Mouse (Mus musculus): ENCODE data around the gene Tdpoz4. TPM values are rescaled to one million over a fixed set of nuclear protein-coding genes. Genes with fewer than 3 reads are reported as not detected.
"Not testable (repeated sequence)": the region's sequence is repeated elsewhere in the genome, so short reads cannot be mapped to it uniquely, and the experiment has no call there.

Tdpoz4 gene
- polyA plus RNA-seq (2015; fragmentation: Nextera tagmentation; extraction: Ambion mirVana), result not detected in 2 replicates

- H3K9me3 ChIP-seq (ENCODE audit: low read length); H3K4me2 ChIP-seq (replicated peaks; ENCODE audit: low read depth, low read length); H3K36me3 ChIP-seq (ENCODE audit: insufficient read depth, low read length); ATAC-seq; H3K9ac ChIP-seq (replicated peaks; ENCODE audit: low read depth); H3K4me1 ChIP-seq (ENCODE audit: insufficient read depth, low read depth, low read length); H3K4me3 ChIP-seq (ENCODE audit: low read depth, low read length); H3K27ac ChIP-seq (ENCODE audit: low read length); H3K27me3 ChIP-seq (replicated peaks; ENCODE audit: insufficient read depth, low read length); DNase-seq (ENCODE audit: low spot score): not testable (repeated sequence)
Observed at GRCm38 (mm10) chr3:93796098-93796497, at the start of gene Tdpoz4. Tdpoz4 (plus strand) TSS chr3:93796398.

GRCm38 (mm10) chr3:93754022-93754421, 42.2 kb upstream of the Tdpoz4 start:
- not testable (repeated sequence) for H3K9ac ChIP-seq (replicated peaks; ENCODE audit: low read depth); ATAC-seq; H3K4me3 ChIP-seq (ENCODE audit: low read depth, low read length); H3K9me3 ChIP-seq (ENCODE audit: low read length); H3K27me3 ChIP-seq (replicated peaks; ENCODE audit: insufficient read depth, low read length); H3K4me2 ChIP-seq (replicated peaks; ENCODE audit: low read depth, low read length); DNase-seq (ENCODE audit: low spot score); H3K27ac ChIP-seq (ENCODE audit: low read length); H3K4me1 ChIP-seq (ENCODE audit: insufficient read depth, low read depth, low read length); H3K36me3 ChIP-seq (ENCODE audit: insufficient read depth, low read length)
- WGBS, result 93% methylated on average over 17 of the region's 18 CpGs

- H3K9me3 ChIP-seq (ENCODE audit: low read length); DNase-seq (ENCODE audit: low spot score); H3K4me1 ChIP-seq (ENCODE audit: insufficient read depth, low read depth, low read length); ATAC-seq; H3K9ac ChIP-seq (replicated peaks; ENCODE audit: low read depth); H3K4me3 ChIP-seq (ENCODE audit: low read depth, low read length); H3K36me3 ChIP-seq (ENCODE audit: insufficient read depth, low read length); H3K27ac ChIP-seq (ENCODE audit: low read length); H3K27me3 ChIP-seq (replicated peaks; ENCODE audit: insufficient read depth, low read length); H3K4me2 ChIP-seq (replicated peaks; ENCODE audit: low read depth, low read length): not testable (repeated sequence)
- 67% methylated on average over 1 of the region's 1 CpGs for WGBS
Observed at GRCm38 (mm10) chr3:93772700-93773099, 23.5 kb upstream of the Tdpoz4 start, which contains the start of gene Gm5773. Gm5773 (plus strand) TSS chr3:93773000.

- not testable (repeated sequence) for H3K27me3 ChIP-seq (replicated peaks; ENCODE audit: insufficient read depth, low read length); H3K4me1 ChIP-seq (ENCODE audit: insufficient read depth, low read depth, low read length); ATAC-seq; H3K36me3 ChIP-seq (ENCODE audit: insufficient read depth, low read length); H3K4me2 ChIP-seq (replicated peaks; ENCODE audit: low read depth, low read length); H3K4me3 ChIP-seq (ENCODE audit: low read depth, low read length); H3K9me3 ChIP-seq (ENCODE audit: low read length); H3K27ac ChIP-seq (ENCODE audit: low read length); DNase-seq (ENCODE audit: low spot score); H3K9ac ChIP-seq (replicated peaks; ENCODE audit: low read depth)
Observed at GRCm38 (mm10) chr3:93813341-93813740, 17.1 kb downstream of the Tdpoz4 start.

- WGBS, result 62% methylated on average over 1 of the region's 1 CpGs
- not testable (repeated sequence) for H3K4me3 ChIP-seq (ENCODE audit: low read depth, low read length); H3K27me3 ChIP-seq (replicated peaks; ENCODE audit: insufficient read depth, low read length); DNase-seq (ENCODE audit: low spot score); H3K4me2 ChIP-seq (replicated peaks; ENCODE audit: low read depth, low read length); H3K9ac ChIP-seq (replicated peaks; ENCODE audit: low read depth); ATAC-seq; H3K9me3 ChIP-seq (ENCODE audit: low read length); H3K36me3 ChIP-seq (ENCODE audit: insufficient read depth, low read length); H3K27ac ChIP-seq (ENCODE audit: low read length); H3K4me1 ChIP-seq (ENCODE audit: insufficient read depth, low read depth, low read length)
Observed at GRCm38 (mm10) chr3:93825720-93826119, 29.5 kb downstream of the Tdpoz4 start, which contains the start of gene Tdpoz3. Tdpoz3 (plus strand) TSS chr3:93826020.

Other genes starting within 250 kb of the Tdpoz4 start
- gene S100a10, start 241.3 kb upstream of the Tdpoz4 start, polyA plus RNA-seq (2015; fragmentation: Nextera tagmentation; extraction: Ambion mirVana), result 395 and 447 TPM in 2 replicates
- gene Tdpoz2, start 143.7 kb upstream of the Tdpoz4 start, polyA plus RNA-seq (2015; fragmentation: Nextera tagmentation; extraction: Ambion mirVana), result not detected in 2 replicates
- gene Tdpoz1, start 120.1 kb upstream of the Tdpoz4 start, polyA plus RNA-seq (2015; fragmentation: Nextera tagmentation; extraction: Ambion mirVana), result not detected in 2 replicates
- not detected in 2 replicates for gene Gm37596, start 103.3 kb upstream of the Tdpoz4 start, polyA plus RNA-seq (2015; fragmentation: Nextera tagmentation; extraction: Ambion mirVana)
- not detected in 2 replicates for gene Gm5773, start 23.4 kb upstream of the Tdpoz4 start, polyA plus RNA-seq (2015; fragmentation: Nextera tagmentation; extraction: Ambion mirVana)
- not detected in 2 replicates for gene Tdpoz3, start 29.6 kb downstream of the Tdpoz4 start, polyA plus RNA-seq (2015; fragmentation: Nextera tagmentation; extraction: Ambion mirVana)
- not detected in 2 replicates for gene Gm9117, start 147.1 kb downstream of the Tdpoz4 start, polyA plus RNA-seq (2015; fragmentation: Nextera tagmentation; extraction: Ambion mirVana)
- gene Tdpoz5, start 164.9 kb downstream of the Tdpoz4 start, polyA plus RNA-seq (2015; fragmentation: Nextera tagmentation; extraction: Ambion mirVana), result not detected in 2 replicates

Data from lung, postnatal 0 days (tissue).